Mouse (Mus musculus): ENCODE measurements around the gene Wdr1. TPM values are rescaled to one million over a fixed set of nuclear protein-coding genes. Genes with fewer than 3 reads are reported as not detected.

The Wdr1 gene
- total and polyA plus RNA-seq, 3 experiments: 108 to 173 (median 142) TPM

DNA sequence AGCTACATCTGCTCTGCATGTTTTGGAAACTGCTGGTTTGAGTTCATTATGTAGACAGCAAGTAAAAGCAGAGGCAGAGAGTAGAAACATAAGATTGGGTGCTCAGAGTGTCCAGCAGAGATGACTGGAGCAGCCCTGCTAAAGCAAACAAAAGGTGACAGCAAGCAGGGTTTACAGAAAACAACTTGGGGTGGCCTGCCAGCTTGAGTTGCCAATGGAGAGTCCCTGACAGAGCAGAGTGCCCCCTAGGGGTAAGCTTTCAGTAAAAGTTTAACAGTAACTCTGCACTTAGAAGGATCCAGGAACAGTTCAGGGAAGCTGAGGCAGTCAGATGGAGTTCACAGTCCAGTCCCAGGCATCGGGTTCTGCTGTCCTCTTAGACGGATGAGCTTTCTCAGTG lies 7.9 kb upstream of the Wdr1 start:
- Histone ChIP-seq H3K79me2 (replicated peaks; ENCODE audit: control insufficient read depth, extremely low read depth, insufficient read depth, poor library complexity, severe bottlenecking) (no peaks in the 10 kb centered on the region), H3K27me3 (replicated peaks) (no peaks in the 10 kb centered on the region), H3K27ac (ENCODE audit: insufficient read depth, low read depth) (no peak overlapping the region), H3K4me1 (ENCODE audit: control insufficient read depth in 1 of 2, insufficient read depth in 2 of 2) (peaks cover 2 to 17% of the 10 kb centered on the region in 2 experiments; a peak in 3 of 4 replicates), H3K9ac (ENCODE audit: insufficient read depth, low read depth) (no peak overlapping the region), H3K9me3 (replicated peaks; ENCODE audit: low read length) (no peaks in the 10 kb centered on the region), H3K4me3 (replicated peaks in 1 of 3; ENCODE audit: low read depth in 2 of 3, low read length in 2 of 3, poor library complexity in 1 of 3) (no peak overlapping the region), H3K36me3 (replicated peaks in 1 of 2; ENCODE audit: control insufficient read depth in 1 of 2, insufficient read depth in 1 of 2, low read length in 1 of 2) (no peaks in the 10 kb centered on the region), H3K4me2 (ENCODE audit: insufficient read depth, low read depth, poor library complexity, severe bottlenecking) (no peak overlapping the region)
- no peak for TF ChIP-seq E2F4 (IDR thresholded peaks at IDR 0.05; ENCODE audit: insufficient replicate concordance, low read depth, low read length)
- TF ChIP-seq SIN3A (IDR thresholded peaks at IDR 0.05; ENCODE audit: low read length): no peak
- no peak for TF ChIP-seq TCF12 (IDR thresholded peaks at IDR 0.05; ENCODE audit: low read depth, low read length)
- TF ChIP-seq EP300 (IDR thresholded peaks at IDR 0.05; ENCODE audit: low read length): no peak
- peak; percentile 17 to 56; a peak in 2 of 4 replicates for TF ChIP-seq CTCF (conservative IDR thresholded peaks at IDR 0.05 in 1 of 2, IDR thresholded peaks at IDR 0.05 in 1 of 2; ENCODE audit: low read depth in 2 of 2, low read length in 2 of 2)
- no peak for TF ChIP-seq POLR2A (IDR thresholded peaks at IDR 0.05; ENCODE audit: low read depth, low read length)
- TF ChIP-seq RAD21 (IDR thresholded peaks at IDR 0.05; ENCODE audit: low read depth, low read length): peak; percentile 27
- dilution Hi-C loops (cut with MboI; ENCODE audit: extremely low pct_ligation_motif_present, extremely low pct_unique_long_range_greater_than_20kb, low sequenced_read_pairs) (no loop called here), in situ Hi-C loops (cut with MboI; ENCODE audit: low pct_ligation_motif_present, low pct_unique_long_range_greater_than_20kb, low sequenced_read_pairs) (no loop called here)
- peak; percentile 30 for DNase-seq (ENCODE audit: extremely low read depth)

DNA sequence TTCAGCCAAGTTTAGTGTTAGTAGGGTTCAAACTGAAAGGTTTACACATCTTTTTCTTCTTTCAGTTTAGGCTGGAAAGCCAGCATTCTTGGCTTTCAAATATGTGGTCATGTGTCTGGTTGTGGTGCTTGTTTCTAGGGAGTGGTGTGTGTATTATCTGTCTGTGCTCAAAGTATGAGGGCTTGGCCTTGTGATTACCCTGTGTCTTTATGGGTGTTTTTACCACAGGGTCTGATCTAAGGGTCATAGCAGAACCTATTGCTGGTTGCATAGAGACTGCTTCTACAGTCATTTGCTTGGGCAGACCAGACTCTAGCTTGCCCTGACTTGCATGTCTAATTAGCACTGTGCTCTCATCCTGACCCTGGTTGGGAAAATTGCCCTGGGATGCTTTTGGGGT lies 5.6 kb upstream of the Wdr1 start:
- TF ChIP-seq USF1 (IDR thresholded peaks at IDR 0.05; ENCODE audit: low read depth, low read length): no peak
- no peak for TF ChIP-seq MXI1 (IDR thresholded peaks at IDR 0.05; ENCODE audit: low read depth, low read length)
- TF ChIP-seq UBTF (IDR thresholded peaks at IDR 0.05; ENCODE audit: low read depth, low read length): no peak
- no peak for TF ChIP-seq CTCF (conservative IDR thresholded peaks at IDR 0.05 in 1 of 2, IDR thresholded peaks at IDR 0.05 in 1 of 2; ENCODE audit: low read depth in 2 of 2, low read length in 2 of 2)
- TF ChIP-seq IRF4 (IDR thresholded peaks at IDR 0.05; ENCODE audit: low read depth, low read length): no peak
- TF ChIP-seq BHLHE40 (IDR thresholded peaks at IDR 0.05; ENCODE audit: low read depth, low read length): no peak
- no peak for TF ChIP-seq E2F4 (IDR thresholded peaks at IDR 0.05; ENCODE audit: insufficient replicate concordance, low read depth, low read length)
- TF ChIP-seq NELFE (IDR thresholded peaks at IDR 0.05; ENCODE audit: low read depth, low read length): no peak
- Histone ChIP-seq H3K9ac (ENCODE audit: insufficient read depth, low read depth) (no peak overlapping the region), H3K9me3 (replicated peaks; ENCODE audit: low read length) (no peaks in the 10 kb centered on the region), H3K27me3 (replicated peaks) (no peaks in the 10 kb centered on the region), H3K27ac (ENCODE audit: insufficient read depth, low read depth) (no peak overlapping the region), H3K4me2 (ENCODE audit: insufficient read depth, low read depth, poor library complexity, severe bottlenecking) (no peak overlapping the region), H3K4me3 (replicated peaks in 1 of 3; ENCODE audit: low read depth in 2 of 3, low read length in 2 of 3, poor library complexity in 1 of 3) (no peak overlapping the region), H3K4me1 (ENCODE audit: control insufficient read depth in 1 of 2, insufficient read depth in 2 of 2) (peaks cover 2 to 17% of the 10 kb centered on the region in 2 experiments; a peak in 3 of 4 replicates), H3K79me2 (replicated peaks; ENCODE audit: control insufficient read depth, extremely low read depth, insufficient read depth, poor library complexity, severe bottlenecking) (no peaks in the 10 kb centered on the region), H3K36me3 (replicated peaks in 1 of 2; ENCODE audit: control insufficient read depth in 1 of 2, insufficient read depth in 1 of 2, low read length in 1 of 2) (no peaks in the 10 kb centered on the region)
- dilution Hi-C loops (cut with MboI; ENCODE audit: extremely low pct_ligation_motif_present, extremely low pct_unique_long_range_greater_than_20kb, low sequenced_read_pairs): no loop called here
- in situ Hi-C loops (cut with MboI; ENCODE audit: low pct_ligation_motif_present, low pct_unique_long_range_greater_than_20kb, low sequenced_read_pairs): no loop called here
- DNase-seq (ENCODE audit: extremely low read depth): no peak

- DNase-seq (ENCODE audit: extremely low read depth): no peak
- dilution Hi-C loops (cut with MboI; ENCODE audit: extremely low pct_ligation_motif_present, extremely low pct_unique_long_range_greater_than_20kb, low sequenced_read_pairs): no loop called here
- Histone ChIP-seq H3K4me1 (ENCODE audit: control insufficient read depth in 1 of 2, insufficient read depth in 2 of 2) (peaks cover 5 to 26% of the 10 kb centered on the region in 2 experiments), H3K27ac (ENCODE audit: insufficient read depth, low read depth) (no peak overlapping the region), H3K27me3 (replicated peaks) (no peaks in the 10 kb centered on the region), H3K36me3 (replicated peaks in 1 of 2; ENCODE audit: control insufficient read depth in 1 of 2, insufficient read depth in 1 of 2, low read length in 1 of 2) (peaks cover 0 to 4% of the 10 kb centered on the region in 2 experiments), H3K4me2 (ENCODE audit: insufficient read depth, low read depth, poor library complexity, severe bottlenecking) (no peak overlapping the region), H3K79me2 (replicated peaks; ENCODE audit: control insufficient read depth, extremely low read depth, insufficient read depth, poor library complexity, severe bottlenecking) (peaks cover 4% of the 10 kb centered on the region), H3K4me3 (replicated peaks in 1 of 3; ENCODE audit: low read depth in 2 of 3, low read length in 2 of 3, poor library complexity in 1 of 3) (no peak overlapping the region), H3K9ac (ENCODE audit: insufficient read depth, low read depth) (no peak overlapping the region), H3K9me3 (replicated peaks; ENCODE audit: low read length) (no peaks in the 10 kb centered on the region)
- TF ChIP-seq RAD21 (IDR thresholded peaks at IDR 0.05; ENCODE audit: low read depth, low read length) (no peak), TCF12 (IDR thresholded peaks at IDR 0.05; ENCODE audit: low read depth, low read length) (no peak), E2F4 (IDR thresholded peaks at IDR 0.05; ENCODE audit: insufficient replicate concordance, low read depth, low read length) (no peak), JUND (conservative IDR thresholded peaks at IDR 0.05; ENCODE audit: low read depth, low read length) (no peak), POLR2AphosphoS2 (IDR thresholded peaks at IDR 0.05; ENCODE audit: low read depth, low read length) (no peak), EP300 (IDR thresholded peaks at IDR 0.05; ENCODE audit: low read length) (no peak), MXI1 (IDR thresholded peaks at IDR 0.05; ENCODE audit: low read depth, low read length) (no peak), MAFK (IDR thresholded peaks at IDR 0.05; ENCODE audit: insufficient replicate concordance, low read length) (no peak)
- in situ Hi-C loops (cut with MboI; ENCODE audit: low pct_ligation_motif_present, low pct_unique_long_range_greater_than_20kb, low sequenced_read_pairs): no loop called here
Measured at GRCm38 (mm10) chr5:38564831-38565230, 1.8 kb upstream of the Wdr1 start.
